Mouse (Mus musculus) myocyte (in vitro differentiated cells): ENCODE results near the gene Slx4.

Experiments used
- MAX ChIP-seq: IDR thresholded peaks from one replicate; pipeline ENCODE4 v1.6.1; 2011; ENCODE audit warnings: low read depth, mild to moderate bottlenecking, control low read depth
- MYOD1 ChIP-seq, 3 experiments: IDR thresholded peaks; one replicate each; pipeline ENCODE4 v1.6.1; 2011; ENCODE audit warnings: control low read depth in 2 of 3, low read depth in 2 of 3, mild to moderate bottlenecking in 2 of 3, moderate library complexity in 1 of 3; ENCODE audit not compliant: insufficient read length in 2 of 3, control insufficient read depth in 1 of 3
- POLR2A ChIP-seq: IDR thresholded peaks from one replicate; pipeline ENCODE4 v1.6.1; 2011; ENCODE audit warnings: low read depth, mild to moderate bottlenecking, control low read depth, moderate library complexity; ENCODE audit not compliant: insufficient read length
- POLR2AphosphoS2 ChIP-seq: IDR thresholded peaks from one replicate; pipeline ENCODE4 v1.6.1; 2011; ENCODE audit warnings: low read depth, control low read depth; ENCODE audit not compliant: insufficient read length
- TCF12 ChIP-seq: IDR thresholded peaks from one replicate; pipeline ENCODE4 v1.6.1; 2011; ENCODE audit warnings: mild to moderate bottlenecking, control low read depth; ENCODE audit not compliant: poor library complexity, insufficient read depth, severe bottlenecking

DNA sequence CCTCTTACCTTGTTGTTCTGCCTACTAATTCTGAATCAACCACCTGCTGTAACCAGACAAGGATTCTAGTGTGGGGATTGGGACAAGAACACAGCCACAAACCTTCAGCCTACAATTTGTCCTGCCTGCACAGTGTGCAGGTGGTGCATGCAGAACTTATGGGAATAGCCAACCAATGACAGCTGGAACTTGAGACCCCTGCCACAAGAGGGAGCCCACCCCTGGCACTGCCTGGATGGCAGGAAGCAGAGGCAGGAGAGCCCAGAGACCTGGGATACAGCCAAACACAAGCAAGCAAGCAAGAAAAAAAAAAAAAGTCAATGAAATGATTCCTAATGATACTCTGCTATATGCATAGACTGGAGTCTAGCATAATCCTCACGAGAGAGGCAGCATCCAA, 17.7 kb upstream of the Slx4 start:
- TF ChIP-seq POLR2AphosphoS2 (no peak), POLR2A (no peak), MYOD1 (IDR thresholded peaks at IDR 0.05; ENCODE audit: control insufficient read depth in 1 of 3, insufficient read length in 2 of 3, low read depth in 2 of 3) (no peak), MAX (no peak), TCF12 (no peak)
